Mouse (Mus musculus) hindbrain, embryonic 13.5 days (tissue): ENCODE results near the gene Melk. TPM values are rescaled to one million over a fixed set of nuclear protein-coding genes. Genes with fewer than 3 reads are reported as not detected.

Experiments used
- ATAC-seq: fragments of 200-750 bp; cut with Nextera tagmentation; 2 replicates; pipeline ENCODE4 v1.8.0; 2017; ENCODE audit warnings: moderate TSS enrichment; ENCODE audit not compliant: low FRiP score
- H3K27ac ChIP-seq: fragments of 300-500 bp; sonication (generic); 2 replicates; pipeline ENCODE4 v1.5.1; 2015; ENCODE audit warnings: inconsistent platforms, mild to moderate bottlenecking, moderate library complexity
- H3K27me3 ChIP-seq: fragments of 300-500 bp; sonication (generic); 2 replicates; pipeline ENCODE4 v1.6.1; 2015; ENCODE audit warnings: mild to moderate bottlenecking, inconsistent platforms
- H3K36me3 ChIP-seq: fragments of 300-500 bp; sonication (generic); 2 replicates; pipeline ENCODE4 v1.6.1; 2015; ENCODE audit warnings: mild to moderate bottlenecking, inconsistent platforms
- H3K4me1 ChIP-seq: fragments of 300-500 bp; sonication (generic); replicated peaks from 2 replicates; pipeline ENCODE4 v1.6.1; 2015; ENCODE audit warnings: inconsistent platforms
- H3K4me2 ChIP-seq: fragments of 300-500 bp; sonication (generic); 2 replicates; pipeline ENCODE4 v1.6.1; 2015; ENCODE audit warnings: inconsistent platforms, mild to moderate bottlenecking, moderate library complexity
- H3K4me3 ChIP-seq: fragments of 300-500 bp; sonication (generic); 2 replicates; pipeline ENCODE4 v1.5.1; 2015; ENCODE audit warnings: mild to moderate bottlenecking, inconsistent platforms
- H3K9ac ChIP-seq: fragments of 300-500 bp; sonication (generic); 2 replicates; pipeline ENCODE4 v1.6.1; 2015; ENCODE audit warnings: mild to moderate bottlenecking, inconsistent platforms
- H3K9me3 ChIP-seq: fragments of 300-500 bp; sonication (generic); 2 replicates; pipeline ENCODE4 v1.6.1; 2016; ENCODE audit warnings: inconsistent platforms
- WGBS: fragments of 180-500 bp; shearing (Covaris S2); methylation state at CpG from one replicate; pipeline ENCODE4 v1.1.7; 2015; 5-methylcytosine and 5-hydroxymethylcytosine counted together
- polyA plus RNA-seq: library from polyadenylated mRNA; unstranded; fragments of >200 nt; fragmentation: Nextera tagmentation; extraction: Ambion mirVana; gene quantifications from 2 replicates; pipeline ENCODE4 v1.2.1, GENCODE M21; 2015

The Melk gene
- 11.0 and 12.5 TPM in 2 replicates for polyA plus RNA-seq

- peak; percentile 76; the same call in 1 of the 2 replicates for ATAC-seq
- Histone ChIP-seq H3K4me1 (peaks cover 11% of the 10 kb centered on the region), H3K36me3 (no peaks in the 10 kb centered on the region), H3K27me3 (no peaks in the 10 kb centered on the region), H3K27ac (no peak within 1 kb of the TSS), H3K4me3 (peak within 1 kb of the TSS; percentile 61), H3K4me2 (peak within 1 kb of the TSS; percentile 72), H3K9ac (peak within 1 kb of the TSS; percentile 70), H3K9me3 (no peaks in the 10 kb centered on the region)
- under 1% methylated on average over 41 of the region's 41 CpGs for WGBS
These were observed at the start of gene Melk for GRCm38 (mm10) chr4:44300781-44301750. TSS of gene Melk (plus strand) at chr4:44300876.

GRCm38 (mm10) chr4:44251521-44251920 is 49.2 kb upstream of the Melk start:
- H3K36me3 ChIP-seq = no peaks in the 10 kb centered on the region
- no peaks in the 10 kb centered on the region for H3K27me3 ChIP-seq
- no peak for ATAC-seq
- no peak overlapping the region for H3K4me2 ChIP-seq
- H3K9me3 ChIP-seq = no peaks in the 10 kb centered on the region
- no peak overlapping the region for H3K27ac ChIP-seq
- H3K4me1 ChIP-seq = peaks cover 51% of the 10 kb centered on the region
- H3K9ac ChIP-seq = no peak overlapping the region
- 83% methylated on average over 5 of the region's 5 CpGs for WGBS
- H3K4me3 ChIP-seq = no peak overlapping the region

GRCm38 (mm10) chr4:44251966-44252916 is 48.4 kb upstream of the Melk start:
- WGBS = 10% methylated on average over 13 of the region's 13 CpGs

GRCm38 (mm10) chr4:44253191-44253590 is 47.5 kb upstream of the Melk start:
- Histone ChIP-seq H3K9ac (no peak overlapping the region), H3K4me2 (peak overlapping the region; percentile 31; the same call in 1 of the 2 replicates), H3K9me3 (no peaks in the 10 kb centered on the region), H3K27ac (no peak overlapping the region), H3K27me3 (no peaks in the 10 kb centered on the region), H3K4me3 (no peak overlapping the region), H3K36me3 (no peaks in the 10 kb centered on the region), H3K4me1 (peaks cover 37% of the 10 kb centered on the region)
- 14% methylated on average over 6 of the region's 6 CpGs for WGBS
- no peak for ATAC-seq

More at GRCm38 (mm10) chr4:44251966-44252916, 48.4 kb upstream of the Melk start:
- ATAC-seq = no peak
- Histone ChIP-seq H3K27me3 (no peaks in the 10 kb centered on the region), H3K4me3 (no peak overlapping the region), H3K9me3 (no peaks in the 10 kb centered on the region), H3K4me1 (peaks cover 46% of the 10 kb centered on the region), H3K4me2 (peak overlapping the region; percentile 0; the same call in 1 of the 2 replicates), H3K36me3 (no peaks in the 10 kb centered on the region), H3K9ac (no peak overlapping the region), H3K27ac (no peak overlapping the region)

- H3K4me3 ChIP-seq = no peak overlapping the region
- H3K4me1 ChIP-seq = peaks cover 23% of the 10 kb centered on the region
- H3K36me3 ChIP-seq = no peaks in the 10 kb centered on the region
- H3K27ac ChIP-seq = no peak overlapping the region
- no peak overlapping the region for H3K9ac ChIP-seq
- no peak for ATAC-seq
- no peak overlapping the region for H3K4me2 ChIP-seq
- 86% methylated on average over 5 of the region's 5 CpGs for WGBS
- no peaks in the 10 kb centered on the region for H3K9me3 ChIP-seq
- no peaks in the 10 kb centered on the region for H3K27me3 ChIP-seq
These were observed 46.1 kb upstream of the Melk start for GRCm38 (mm10) chr4:44254579-44254978.

GRCm38 (mm10) chr4:44259126-44259525 is 41.5 kb upstream of the Melk start:
- Histone ChIP-seq H3K27me3 (no peaks in the 10 kb centered on the region), H3K4me1 (no peaks in the 10 kb centered on the region), H3K4me3 (no peak overlapping the region), H3K9me3 (no peaks in the 10 kb centered on the region), H3K36me3 (no peaks in the 10 kb centered on the region), H3K4me2 (no peak overlapping the region), H3K27ac (no peak overlapping the region), H3K9ac (no peak overlapping the region)
- 65% methylated on average over 4 of the region's 4 CpGs for WGBS
- ATAC-seq = no peak

- no peak for ATAC-seq
- no peaks in the 10 kb centered on the region for H3K36me3 ChIP-seq
- no peaks in the 10 kb centered on the region for H3K9me3 ChIP-seq
- H3K4me1 ChIP-seq = no peaks in the 10 kb centered on the region
- no peaks in the 10 kb centered on the region for H3K27me3 ChIP-seq
- H3K27ac ChIP-seq = no peak overlapping the region
- WGBS = 4% methylated on average over 10 of the region's 10 CpGs
- no peak overlapping the region for H3K4me2 ChIP-seq
- H3K4me3 ChIP-seq = no peak overlapping the region
- no peak overlapping the region for H3K9ac ChIP-seq
These were observed 40.4 kb upstream of the Melk start for GRCm38 (mm10) chr4:44260244-44260643.

GRCm38 (mm10) chr4:44265500-44265899 is 35.2 kb upstream of the Melk start:
- Histone ChIP-seq H3K4me1 (no peaks in the 10 kb centered on the region), H3K9ac (no peak overlapping the region), H3K4me3 (no peak overlapping the region), H3K36me3 (no peaks in the 10 kb centered on the region), H3K27me3 (no peaks in the 10 kb centered on the region), H3K27ac (no peak overlapping the region), H3K9me3 (no peaks in the 10 kb centered on the region), H3K4me2 (no peak overlapping the region)
- WGBS = 86% methylated on average over 3 of the region's 3 CpGs
- no peak for ATAC-seq

- H3K9ac ChIP-seq = no peak overlapping the region
- 89% methylated on average over 6 of the region's 6 CpGs for WGBS
- no peaks in the 10 kb centered on the region for H3K4me1 ChIP-seq
- H3K9me3 ChIP-seq = no peaks in the 10 kb centered on the region
- no peak overlapping the region for H3K27ac ChIP-seq
- no peak overlapping the region for H3K4me2 ChIP-seq
- ATAC-seq = no peak
- no peak overlapping the region for H3K4me3 ChIP-seq
- no peaks in the 10 kb centered on the region for H3K36me3 ChIP-seq
- no peaks in the 10 kb centered on the region for H3K27me3 ChIP-seq
These were observed 33.2 kb upstream of the Melk start for GRCm38 (mm10) chr4:44267437-44267836.

- ATAC-seq = no peak
- no peaks in the 10 kb centered on the region for H3K36me3 ChIP-seq
These were observed 31.3 kb upstream of the Melk start for GRCm38 (mm10) chr4:44269376-44269817.

GRCm38 (mm10) chr4:44271134-44271533 is 29.5 kb upstream of the Melk start:
- Histone ChIP-seq H3K4me2 (no peak overlapping the region), H3K27me3 (no peaks in the 10 kb centered on the region), H3K4me3 (no peak overlapping the region), H3K4me1 (no peaks in the 10 kb centered on the region), H3K9ac (no peak overlapping the region), H3K36me3 (no peaks in the 10 kb centered on the region), H3K27ac (no peak overlapping the region), H3K9me3 (no peaks in the 10 kb centered on the region)
- 78% methylated on average over 5 of the region's 5 CpGs for WGBS
- ATAC-seq = no peak

More at GRCm38 (mm10) chr4:44269376-44269817, 31.3 kb upstream of the Melk start:
- WGBS = 95% methylated on average over 14 of the region's 14 CpGs
- Histone ChIP-seq H3K4me2 (no peak overlapping the region), H3K9me3 (no peaks in the 10 kb centered on the region), H3K4me1 (no peaks in the 10 kb centered on the region), H3K27ac (no peak overlapping the region), H3K4me3 (no peak overlapping the region), H3K9ac (no peak overlapping the region), H3K27me3 (no peaks in the 10 kb centered on the region)
